Mouse (Mus musculus): Measurements from ENCODE around the gene Thy1.

- TF ChIP-seq MAFK (IDR thresholded peaks at IDR 0.05; ENCODE audit: insufficient read depth, low read depth, low read length): no peak
- TF ChIP-seq HCFC1 (IDR thresholded peaks at IDR 0.05; ENCODE audit: borderline replicate concordance, insufficient read depth, low read length): no peak
Measured at GRCm38 (mm10) chr9:44046426-44046825, 3.2 kb downstream of the Thy1 start.

Measured in ES-E14 (cell line).